Mouse (Mus musculus) ES-Bruce4 (cell line): Measurements from ENCODE around the gene Cep89.

Source experiments
- CTCF ChIP-seq: IDR thresholded peaks from one replicate; pipeline ENCODE4 v1.8.1; 2011; ENCODE audit warnings: low read depth, low read length
- EP300 ChIP-seq: IDR thresholded peaks from 2 replicates; pipeline ENCODE4 v1.6.1; 2011; ENCODE audit warnings: low read depth, low read length; ENCODE audit not compliant: insufficient read depth
- POLR2A ChIP-seq: IDR thresholded peaks from one replicate; pipeline ENCODE4 v1.8.1; 2011; ENCODE audit warnings: low read length; ENCODE audit not compliant: insufficient read depth

DNA sequence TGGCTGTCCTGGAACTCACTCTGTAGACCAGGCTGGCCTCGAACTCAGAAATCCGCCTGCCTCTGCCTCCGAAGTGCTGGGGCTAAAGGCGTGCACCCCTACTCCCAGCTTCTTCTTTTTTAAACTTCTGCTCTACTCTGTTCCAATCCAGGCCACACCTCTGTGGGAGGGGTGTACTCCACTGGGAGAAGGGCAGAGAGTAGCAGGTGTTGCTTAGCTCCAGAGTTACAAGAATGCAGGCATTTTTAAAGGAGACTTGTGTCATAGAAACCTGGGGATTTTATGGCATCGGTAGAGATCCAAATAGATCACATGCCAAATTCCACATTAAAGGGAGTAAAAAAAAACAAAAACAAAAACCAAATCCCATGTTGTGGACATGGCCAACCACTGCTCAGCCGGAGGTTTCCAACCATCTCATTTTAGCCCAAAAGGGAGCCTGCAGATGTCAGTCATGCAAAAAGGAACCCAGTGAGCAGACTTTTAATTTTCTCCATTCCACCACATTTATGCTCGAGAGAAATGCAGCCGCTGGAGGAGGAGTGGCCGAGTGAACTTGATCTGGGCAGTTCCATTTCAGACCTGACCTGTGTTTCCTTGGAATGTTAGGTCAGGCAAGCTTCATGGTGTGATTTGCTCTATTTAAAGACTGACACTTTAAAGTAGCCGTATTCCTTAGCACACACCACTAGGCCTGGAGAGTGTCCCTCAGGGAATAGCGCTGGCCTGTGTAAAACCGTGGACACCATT is 31.5 kb upstream of the Cep89 start:
- TF ChIP-seq CTCF (no peak), EP300 (no peak), POLR2A (no peak)
